Mouse (Mus musculus) midbrain, embryonic 15.5 days (tissue): ENCODE measurements at regions not wholly inside any gene's neighbourhood (a gene's known extent, or its start where the extent isn't known, plus 50 kb on each side); places are given as distances from the start of the nearest gene placed in this dataset.

Experiments
- ATAC-seq: fragments of 200-750 bp; cut with Nextera tagmentation; replicated peaks from 2 replicates; pipeline ENCODE4 v1.8.0; 2017; ENCODE audit warnings: moderate TSS enrichment
- H3K27ac ChIP-seq: fragments of 300-500 bp; sonication (generic); 2 replicates; pipeline ENCODE4 v1.5.1; 2015; ENCODE audit warnings: mild to moderate bottlenecking, inconsistent platforms
- H3K27me3 ChIP-seq: fragments of 300-500 bp; sonication (generic); replicated peaks from 2 replicates; pipeline ENCODE4 v1.6.1; 2015; ENCODE audit warnings: inconsistent platforms
- H3K36me3 ChIP-seq: fragments of 300-500 bp; sonication (generic); replicated peaks from 2 replicates; pipeline ENCODE4 v1.6.1; 2015; ENCODE audit warnings: inconsistent platforms
- H3K4me1 ChIP-seq: fragments of 300-500 bp; sonication (generic); 2 replicates; pipeline ENCODE4 v1.6.1; 2015; ENCODE audit warnings: inconsistent platforms
- H3K4me2 ChIP-seq: fragments of 300-500 bp; sonication (generic); 2 replicates; pipeline ENCODE4 v1.6.1; 2015; ENCODE audit warnings: inconsistent platforms, mild to moderate bottlenecking, moderate library complexity
- H3K4me3 ChIP-seq: fragments of 300-500 bp; sonication (generic); 2 replicates; pipeline ENCODE4 v1.5.1; 2015; ENCODE audit warnings: mild to moderate bottlenecking, inconsistent platforms
- H3K9ac ChIP-seq: fragments of 300-500 bp; sonication (generic); 2 replicates; pipeline ENCODE4 v1.6.1; 2015; ENCODE audit warnings: mild to moderate bottlenecking, inconsistent platforms
- H3K9me3 ChIP-seq: fragments of 300-500 bp; sonication (generic); 2 replicates; pipeline ENCODE4 v1.6.1; 2016; ENCODE audit warnings: inconsistent platforms
- WGBS: fragments of 180-500 bp; shearing (Covaris S2); methylation state at CpG from one replicate; pipeline ENCODE4 v1.1.7; 2015; ENCODE audit warnings: mixed read lengths; 5-methylcytosine and 5-hydroxymethylcytosine counted together

DNA sequence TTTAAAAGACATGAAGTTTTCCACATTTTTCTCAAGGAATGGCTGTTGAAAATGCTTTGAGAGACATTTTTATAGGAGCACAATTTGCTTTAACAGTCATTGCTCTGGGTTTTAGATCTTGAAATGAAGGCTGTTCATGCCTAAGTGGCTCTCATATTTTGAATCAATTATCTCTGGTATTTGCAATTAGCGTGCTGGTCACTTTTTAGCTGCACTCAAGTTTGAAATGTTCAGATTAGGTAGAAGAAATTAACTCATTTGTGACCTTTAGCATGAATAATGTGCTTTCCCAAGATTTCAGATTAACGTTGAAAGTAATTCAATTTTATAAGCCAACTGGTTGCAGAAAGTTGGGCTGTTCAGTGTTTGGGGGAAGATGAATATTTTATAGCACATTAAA lies 773.9 kb downstream of the D3Ertd751e start:
- Histone ChIP-seq H3K4me3 (no peak overlapping the region), H3K9ac (no peak overlapping the region), H3K9me3 (no peaks in the 10 kb centered on the region), H3K4me1 (0 out of 2 replicates have a peak, but pooled peaks cover 2% of the 10 kb centered on the region), H3K27me3 (no peaks in the 10 kb centered on the region), H3K36me3 (no peaks in the 10 kb centered on the region), H3K4me2 (no peak overlapping the region), H3K27ac (no peak overlapping the region)
- WGBS: 70% methylated on average over 2 of the region's 2 CpGs
- ATAC-seq: no peak

DNA sequence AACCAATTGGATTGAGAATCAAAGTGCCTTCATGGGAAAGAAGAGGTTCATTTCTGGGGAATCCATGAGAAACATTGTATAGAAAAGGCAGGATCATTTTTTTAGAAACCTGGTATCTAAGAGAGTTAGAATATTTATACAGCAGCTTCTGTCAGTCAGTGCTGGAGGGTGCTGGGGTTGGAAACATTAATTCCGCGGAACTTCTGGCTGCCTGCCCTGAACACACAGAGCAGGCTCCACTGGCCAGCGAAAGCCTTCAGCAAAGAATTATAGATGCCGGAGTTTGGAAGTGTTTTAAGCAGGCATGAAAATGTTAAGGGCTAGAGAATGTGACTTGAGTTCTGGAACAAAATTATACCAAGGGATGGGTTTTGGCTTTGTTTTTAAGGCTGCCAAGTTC lies 789.0 kb downstream of the D3Ertd751e start:
- Histone ChIP-seq H3K4me2 (no peak overlapping the region), H3K27ac (no peak overlapping the region), H3K4me1 (no peaks in the 10 kb centered on the region), H3K9ac (no peak overlapping the region), H3K36me3 (no peaks in the 10 kb centered on the region), H3K27me3 (no peaks in the 10 kb centered on the region), H3K9me3 (no peaks in the 10 kb centered on the region), H3K4me3 (no peak overlapping the region)
- ATAC-seq: no peak
- 47% methylated on average over 4 of the region's 4 CpGs for WGBS

DNA sequence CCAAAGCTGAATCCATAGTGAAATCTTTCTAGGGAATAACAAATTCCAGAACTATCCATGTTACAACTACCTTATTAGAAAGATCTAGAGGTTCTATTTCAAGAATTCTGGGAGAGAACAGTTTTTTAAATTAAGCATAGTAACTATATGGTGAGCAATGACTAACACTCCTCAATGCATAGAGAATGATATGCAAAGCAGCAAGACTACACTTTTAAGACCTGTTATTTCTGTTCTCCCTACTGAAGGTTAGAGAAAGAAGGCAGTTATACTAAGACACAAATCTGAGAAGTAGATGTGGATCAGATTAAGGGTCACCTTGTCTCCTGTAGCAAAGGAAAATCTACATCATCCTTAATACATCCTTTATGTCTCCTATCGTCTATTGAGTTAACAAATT lies 824.3 kb downstream of the D3Ertd751e start:
- H3K9ac ChIP-seq: no peak overlapping the region
- no peak for ATAC-seq
- 0 out of 2 replicates have a peak, but pooled peaks cover 6% of the 10 kb centered on the region for H3K4me1 ChIP-seq
- no peak overlapping the region for H3K4me3 ChIP-seq
- no peaks in the 10 kb centered on the region for H3K36me3 ChIP-seq
- H3K4me2 ChIP-seq: no peak overlapping the region
- no peak overlapping the region for H3K27ac ChIP-seq
- no peaks in the 10 kb centered on the region for H3K9me3 ChIP-seq
- H3K27me3 ChIP-seq: no peaks in the 10 kb centered on the region
- WGBS: 79% methylated on average over 1 of the region's 1 CpGs

DNA sequence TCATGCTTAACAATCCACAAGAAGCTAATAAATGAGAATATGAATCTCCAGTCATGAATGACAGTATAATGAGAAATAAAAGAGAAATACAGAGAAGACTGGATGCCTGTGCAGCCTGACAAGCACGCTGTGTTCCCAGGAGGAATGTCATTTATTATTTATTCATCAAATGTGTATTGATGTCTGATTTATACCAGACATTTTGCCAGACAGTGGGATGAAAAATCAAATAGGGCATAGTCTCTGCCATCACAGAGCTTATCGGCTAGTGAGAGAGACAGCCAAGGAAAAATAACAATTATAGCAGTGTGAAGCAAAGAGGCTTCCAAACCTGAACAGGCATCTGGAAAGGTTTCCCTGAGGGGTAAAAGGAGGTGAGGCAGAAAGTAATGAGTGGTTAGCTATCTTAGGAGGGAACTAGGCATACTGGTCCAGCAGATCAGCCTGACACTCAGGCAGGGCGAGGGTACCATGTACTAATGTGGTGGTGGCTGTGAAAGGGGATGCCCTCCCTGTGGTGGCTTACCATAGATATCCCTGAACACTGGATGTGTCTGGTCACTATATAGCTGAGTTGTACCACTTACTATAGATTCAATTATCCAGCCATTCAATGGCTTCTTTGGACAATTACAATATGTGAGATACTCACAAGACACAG lies 828.1 kb downstream of the D3Ertd751e start:
- H3K36me3 ChIP-seq: no peaks in the 10 kb centered on the region
- no peak overlapping the region for H3K4me2 ChIP-seq
- peak overlapping the region; percentile 32; the same call in 1 of the 2 replicates for H3K27ac ChIP-seq
- H3K4me3 ChIP-seq: no peak overlapping the region
- 37% methylated on average over 3 of the region's 3 CpGs for WGBS
- ATAC-seq: peak; percentile 79
- H3K4me1 ChIP-seq: peaks cover 10% of the 10 kb centered on the region; the same call in 1 of the 2 replicates
- no peak overlapping the region for H3K9ac ChIP-seq
- H3K27me3 ChIP-seq: no peaks in the 10 kb centered on the region
- no peaks in the 10 kb centered on the region for H3K9me3 ChIP-seq

DNA sequence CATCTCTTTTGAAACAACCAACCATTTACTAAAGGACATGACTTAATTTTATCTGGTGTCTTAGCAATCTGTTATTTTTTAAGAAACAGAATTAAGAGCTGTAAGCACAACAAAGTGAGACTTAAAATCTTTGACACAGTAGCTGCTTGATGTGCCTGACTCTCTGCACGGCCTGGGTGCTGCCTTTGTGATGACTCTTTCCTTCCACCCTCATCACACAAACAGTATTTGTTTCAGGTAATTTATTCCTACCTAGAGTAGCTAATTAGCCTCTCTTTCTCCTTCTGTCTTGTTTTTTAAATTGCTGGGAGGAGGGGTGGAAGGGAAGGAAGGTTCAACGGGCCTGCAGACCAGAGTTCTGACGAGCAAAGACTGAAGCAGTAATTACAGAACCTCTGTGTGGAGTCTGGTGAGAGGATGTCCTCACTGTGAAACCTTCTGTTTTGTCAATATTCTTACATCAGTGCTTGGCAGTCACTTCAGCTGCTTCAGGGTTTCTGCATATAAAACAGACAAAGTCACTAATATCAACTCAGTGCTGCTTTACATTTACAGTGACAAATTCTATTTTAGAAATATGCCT lies 829.6 kb downstream of the D3Ertd751e start:
- H3K4me3 ChIP-seq: no peak overlapping the region
- H3K9ac ChIP-seq: no peak overlapping the region
- no peak overlapping the region for H3K27ac ChIP-seq
- peak; percentile 37; the same call in 1 of the 2 replicates for ATAC-seq
- no peaks in the 10 kb centered on the region for H3K36me3 ChIP-seq
- H3K4me1 ChIP-seq: peaks cover 10% of the 10 kb centered on the region; the same call in 1 of the 2 replicates
- 14% methylated on average over 3 of the region's 3 CpGs for WGBS
- H3K9me3 ChIP-seq: no peaks in the 10 kb centered on the region
- H3K4me2 ChIP-seq: no peak overlapping the region
- no peaks in the 10 kb centered on the region for H3K27me3 ChIP-seq

DNA sequence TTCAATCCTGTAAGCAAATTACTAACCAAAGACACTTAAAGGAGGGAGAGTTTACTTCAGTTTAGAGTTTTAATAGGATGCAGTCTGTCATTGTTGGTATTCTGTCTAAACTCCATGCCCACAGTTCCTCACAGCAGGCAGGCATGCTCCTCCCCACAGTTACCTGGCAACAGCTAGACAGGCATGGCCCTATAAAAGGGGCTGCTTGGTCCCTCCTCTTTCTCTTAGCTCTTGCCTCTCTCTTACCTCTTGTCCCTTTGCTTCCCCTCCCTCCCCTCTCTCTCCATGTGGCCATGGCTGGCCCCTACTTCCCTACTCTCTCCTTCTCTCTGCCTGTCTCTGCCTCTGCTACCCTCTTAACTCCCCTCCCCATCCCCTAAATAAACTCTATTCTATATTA lies 830.7 kb downstream of the D3Ertd751e start:
- peak; percentile 69 for ATAC-seq
- Histone ChIP-seq H3K4me2 (no peak overlapping the region), H3K4me1 (peaks cover 10% of the 10 kb centered on the region; the same call in 1 of the 2 replicates), H3K36me3 (no peaks in the 10 kb centered on the region), H3K27ac (no peak overlapping the region), H3K9me3 (no peaks in the 10 kb centered on the region), H3K9ac (no peak overlapping the region), H3K4me3 (no peak overlapping the region), H3K27me3 (no peaks in the 10 kb centered on the region)

DNA sequence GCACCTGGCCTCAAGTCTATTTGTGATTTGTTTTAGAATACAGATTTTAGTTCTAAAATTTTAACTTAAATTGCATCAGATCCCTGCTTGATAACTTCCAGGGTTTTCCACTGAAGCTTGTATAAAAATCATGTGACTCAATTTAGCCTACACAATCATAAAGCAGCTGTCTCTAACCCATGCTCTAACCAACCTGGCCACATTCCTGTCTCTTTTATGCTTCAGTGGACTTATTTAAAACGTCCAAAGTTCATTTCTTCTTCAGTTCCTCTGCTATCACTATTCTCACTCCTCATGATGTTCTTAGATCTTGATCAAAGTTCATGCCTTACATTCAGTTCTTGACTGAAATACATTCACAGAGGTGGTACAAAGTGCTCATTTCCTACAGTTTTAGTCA lies 839.9 kb downstream of the D3Ertd751e start:
- ATAC-seq: no peak
- H3K9me3 ChIP-seq: no peaks in the 10 kb centered on the region
- no peak overlapping the region for H3K9ac ChIP-seq
- H3K36me3 ChIP-seq: no peaks in the 10 kb centered on the region
- WGBS: 17% methylated on average over 1 of the region's 1 CpGs
- no peaks in the 10 kb centered on the region for H3K27me3 ChIP-seq
- H3K4me3 ChIP-seq: no peak overlapping the region
- H3K4me1 ChIP-seq: no peaks in the 10 kb centered on the region
- no peak overlapping the region for H3K27ac ChIP-seq
- H3K4me2 ChIP-seq: no peak overlapping the region

DNA sequence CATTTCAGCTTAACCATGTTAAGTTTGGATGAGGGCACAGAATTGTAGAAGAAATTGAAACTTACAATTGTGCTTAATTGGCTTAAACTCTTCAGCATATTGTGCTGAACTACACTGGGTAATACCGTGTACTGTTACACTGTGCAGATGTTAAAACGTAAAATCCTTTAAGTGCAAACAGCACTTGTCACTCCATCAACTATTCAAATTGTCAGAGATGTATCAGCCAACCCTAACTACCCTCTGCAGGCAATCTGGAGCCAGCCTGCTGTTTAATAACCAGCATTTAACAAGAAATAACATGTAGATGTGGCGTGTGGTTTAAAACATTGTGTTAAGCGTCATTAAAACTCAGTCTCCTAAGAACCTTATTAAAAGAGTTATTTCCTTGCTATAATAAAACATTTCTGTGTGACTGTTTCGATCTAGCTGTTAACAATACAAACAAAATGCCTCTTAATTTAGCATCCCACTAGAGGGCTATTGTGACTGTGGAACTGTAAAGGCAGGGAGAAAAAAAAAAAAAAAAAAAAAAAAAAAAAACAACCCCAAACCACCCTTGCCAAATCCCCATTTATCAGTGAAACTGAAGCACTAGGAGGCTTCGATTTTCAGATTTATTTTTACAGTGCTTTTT lies 845.0 kb downstream of the D3Ertd751e start:
- WGBS: 76% methylated on average over 6 of the region's 6 CpGs
- Histone ChIP-seq H3K36me3 (no peaks in the 10 kb centered on the region), H3K9me3 (no peaks in the 10 kb centered on the region), H3K27ac (no peak overlapping the region), H3K4me2 (no peak overlapping the region), H3K4me1 (no peaks in the 10 kb centered on the region), H3K27me3 (no peaks in the 10 kb centered on the region), H3K9ac (no peak overlapping the region), H3K4me3 (no peak overlapping the region)
- ATAC-seq: no peak

DNA sequence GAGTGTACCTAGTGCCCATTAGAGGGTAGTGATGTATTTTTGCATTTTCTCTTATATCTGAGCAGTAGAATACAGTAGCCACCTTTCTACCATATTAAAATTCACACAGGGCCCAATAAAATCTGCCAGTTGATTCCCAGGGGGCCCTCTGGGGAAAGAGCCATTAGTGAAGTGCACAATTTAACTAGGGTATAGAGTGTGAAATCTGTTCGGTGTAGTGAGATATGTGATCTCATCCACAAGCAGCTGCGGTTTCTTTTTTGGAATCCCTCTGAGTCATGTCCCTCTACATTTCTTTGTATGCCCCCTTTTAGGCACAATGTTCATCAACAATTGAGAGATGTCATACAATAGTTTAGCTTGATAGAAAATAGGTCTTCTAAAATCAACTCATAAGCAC lies 847.1 kb downstream of the D3Ertd751e start:
- 79% methylated on average over 2 of the region's 2 CpGs for WGBS
- H3K4me3 ChIP-seq: no peak overlapping the region
- H3K27me3 ChIP-seq: no peaks in the 10 kb centered on the region
- ATAC-seq: no peak
- no peak overlapping the region for H3K9ac ChIP-seq
- no peaks in the 10 kb centered on the region for H3K4me1 ChIP-seq
- no peaks in the 10 kb centered on the region for H3K36me3 ChIP-seq
- H3K27ac ChIP-seq: no peak overlapping the region
- no peak overlapping the region for H3K4me2 ChIP-seq
- no peaks in the 10 kb centered on the region for H3K9me3 ChIP-seq

DNA sequence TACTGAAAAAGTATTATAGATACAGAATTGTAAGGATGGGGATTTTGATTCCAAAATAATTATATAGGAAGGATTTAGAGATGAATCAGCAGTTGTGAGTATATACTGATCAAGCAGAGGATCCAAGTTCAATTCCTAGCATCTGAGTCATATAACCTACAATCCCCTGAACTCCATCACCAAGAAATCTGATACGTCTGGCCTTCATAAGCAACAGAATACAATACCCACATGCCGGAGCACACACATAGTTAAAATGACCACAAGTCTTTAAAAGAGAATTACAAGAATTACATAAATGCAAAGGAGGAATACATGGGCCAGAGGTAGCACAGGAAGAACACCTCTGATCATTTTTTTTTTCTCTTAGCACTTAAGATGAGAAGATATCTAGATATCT lies 847.7 kb downstream of the D3Ertd751e start:
- no peaks in the 10 kb centered on the region for H3K36me3 ChIP-seq
- H3K9ac ChIP-seq: no peak overlapping the region
- no peak overlapping the region for H3K4me3 ChIP-seq
- no peak overlapping the region for H3K4me2 ChIP-seq
- WGBS: 92% methylated on average over 2 of the region's 2 CpGs
- H3K4me1 ChIP-seq: no peaks in the 10 kb centered on the region
- no peak overlapping the region for H3K27ac ChIP-seq
- no peaks in the 10 kb centered on the region for H3K9me3 ChIP-seq
- ATAC-seq: no peak
- no peaks in the 10 kb centered on the region for H3K27me3 ChIP-seq

DNA sequence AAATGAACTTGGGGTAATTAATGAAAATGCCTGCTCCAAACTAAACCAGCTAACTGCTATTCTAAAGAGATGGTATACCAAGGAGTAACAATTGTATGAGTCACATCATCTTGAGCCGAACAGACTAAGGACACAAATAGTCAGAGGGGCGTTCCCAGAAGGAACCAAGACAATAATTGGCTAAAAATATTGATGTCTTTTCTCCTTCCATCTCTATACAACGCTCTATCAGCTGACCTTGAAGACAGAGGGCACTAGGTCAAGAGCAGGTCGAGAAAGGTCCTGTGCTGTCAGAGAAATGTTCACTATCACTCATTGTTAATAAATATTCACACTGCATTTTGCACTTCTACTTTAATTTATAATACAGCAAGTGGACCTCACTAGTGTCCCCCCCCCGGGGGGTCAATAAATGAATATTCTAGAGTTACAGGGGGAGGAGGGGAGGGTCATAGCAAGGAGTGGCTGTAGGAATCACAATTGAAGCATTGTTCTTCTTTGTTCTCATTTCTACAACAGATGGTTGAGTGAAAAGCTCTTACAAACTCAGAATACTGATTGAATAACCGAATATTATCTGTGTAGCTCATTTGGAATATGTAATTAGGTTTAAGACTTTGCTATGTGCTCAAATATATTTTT lies 851.5 kb downstream of the D3Ertd751e start:
- Histone ChIP-seq H3K27ac (no peak overlapping the region), H3K27me3 (no peaks in the 10 kb centered on the region), H3K4me3 (no peak overlapping the region), H3K36me3 (no peaks in the 10 kb centered on the region), H3K9ac (no peak overlapping the region), H3K9me3 (no peaks in the 10 kb centered on the region), H3K4me2 (no peak overlapping the region), H3K4me1 (no peaks in the 10 kb centered on the region)
- ATAC-seq: no peak
- 74% methylated on average over 6 of the region's 6 CpGs for WGBS

DNA sequence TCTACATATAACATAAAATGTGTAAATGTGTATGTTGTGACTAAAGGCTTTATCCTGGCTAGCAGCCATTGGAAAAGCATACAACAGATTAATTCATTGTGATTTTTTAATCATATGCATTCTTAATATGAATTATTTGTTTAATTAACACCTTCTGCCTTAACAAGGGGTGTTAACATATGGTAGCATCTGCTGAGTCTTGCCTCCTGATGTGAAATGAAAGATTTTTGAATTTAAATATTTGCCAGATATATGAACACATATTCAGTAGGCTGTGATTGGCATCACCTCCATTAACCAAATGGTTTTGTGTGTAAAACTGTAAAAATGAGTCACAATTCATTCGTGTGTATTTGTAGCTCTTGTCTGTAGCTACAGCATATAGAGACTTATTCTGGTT lies 854.3 kb downstream of the D3Ertd751e start:
- Histone ChIP-seq H3K27ac (no peak overlapping the region), H3K27me3 (no peaks in the 10 kb centered on the region), H3K36me3 (no peaks in the 10 kb centered on the region), H3K9me3 (no peaks in the 10 kb centered on the region), H3K4me3 (no peak overlapping the region), H3K4me2 (no peak overlapping the region), H3K4me1 (no peaks in the 10 kb centered on the region), H3K9ac (no peak overlapping the region)
- WGBS: 83% methylated on average over 1 of the region's 1 CpGs
- ATAC-seq: no peak
